Mouse (Mus musculus): ENCODE measurements at regions not wholly inside any gene's neighbourhood (a gene's known extent, or its start where the extent isn't known, plus 50 kb on each side); places are given as distances from the start of the nearest gene placed in this dataset.

DNA sequence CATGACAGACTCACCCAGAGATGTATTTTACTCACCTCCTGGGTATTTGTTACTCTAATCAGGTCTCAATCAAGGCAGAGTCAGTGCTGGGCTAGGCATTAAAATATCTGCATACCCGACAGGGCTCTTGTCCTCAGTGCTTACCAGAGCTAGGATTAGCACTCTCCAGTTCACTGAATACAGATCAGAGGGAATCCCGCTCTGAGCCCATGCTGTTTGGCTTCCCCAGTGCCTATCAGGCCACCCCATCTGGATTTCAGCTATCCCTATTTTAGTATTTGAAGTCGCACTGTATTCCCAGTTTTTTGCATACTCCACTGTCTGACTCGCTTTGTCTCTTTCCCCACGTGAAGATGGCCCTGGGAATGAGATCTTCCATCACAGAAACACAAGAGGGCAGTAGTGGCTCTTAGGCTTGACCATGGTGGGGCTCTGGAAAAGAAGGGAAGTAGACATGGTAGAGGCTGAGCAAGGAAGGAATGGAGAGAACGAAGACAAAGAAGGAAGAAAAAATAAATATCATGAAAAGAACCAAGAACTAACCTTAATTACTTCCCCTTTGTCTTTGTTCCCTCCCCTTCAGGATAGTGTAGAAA is 264.1 kb downstream of the Rnf152 start:
- Histone ChIP-seq H3K9ac (no peak overlapping the region), H3K4me2 (replicated peaks) (no peak overlapping the region), H3K4me3 (replicated peaks; ENCODE audit: low read length) (no peak overlapping the region), H3K36me3 (replicated peaks; ENCODE audit: control insufficient read depth, insufficient read depth) (no peaks in the 10 kb centered on the region), H3K9me3 (ENCODE audit: control insufficient read depth, low read length) (no peaks in the 10 kb centered on the region), H3K27me3 (ENCODE audit: control insufficient read depth, insufficient read depth, low read length) (no peaks in the 10 kb centered on the region), H3K4me1 (replicated peaks; ENCODE audit: control insufficient read depth, insufficient read depth, low read length) (no peaks in the 10 kb centered on the region), H3K27ac (no peak overlapping the region)
- DNase-seq (ENCODE audit: low spot score) (peak; percentile 58), ATAC-seq (ENCODE audit: low FRiP score) (peak; percentile 51; the same call in 1 of the 2 replicates)
- 22% methylated on average over 6 of the region's 6 CpGs for WGBS

DNA sequence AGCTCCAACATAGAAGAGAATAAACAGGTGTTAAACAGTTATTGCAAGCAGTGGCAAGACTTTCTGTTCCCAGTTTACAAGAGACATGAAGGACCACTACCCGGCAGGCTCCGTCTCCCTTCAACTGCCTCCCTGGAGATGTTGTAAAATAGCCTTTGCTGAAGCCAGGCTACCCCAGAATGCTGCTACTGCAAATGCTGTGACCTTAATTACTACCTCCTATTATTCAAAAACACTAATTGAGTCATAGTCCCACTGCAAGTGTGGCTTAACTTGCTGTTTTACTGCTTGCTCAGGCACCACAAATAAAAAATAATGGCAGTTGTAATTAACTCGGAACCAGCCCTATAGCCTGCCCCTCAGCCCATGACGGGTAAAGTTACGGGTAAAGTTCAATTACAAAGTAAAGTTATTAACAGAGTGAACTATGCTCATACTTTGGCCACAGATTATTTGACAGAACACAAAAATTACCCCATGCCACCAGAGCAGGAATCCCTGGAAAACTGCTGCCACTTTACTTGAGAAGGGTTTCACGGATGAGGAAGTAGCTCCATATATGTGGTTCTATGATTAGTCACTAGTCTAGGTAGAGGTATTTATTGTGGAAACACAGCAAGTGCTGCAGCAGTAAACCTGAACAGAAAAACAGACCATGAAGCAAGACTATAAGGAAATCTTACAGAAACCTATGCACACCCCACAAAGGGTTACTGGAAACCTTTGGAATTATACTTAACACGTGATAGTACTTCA is 267.6 kb downstream of the Rnf152 start:
- no peak for ATAC-seq (ENCODE audit: low FRiP score)
- 80% methylated on average over 7 of the region's 7 CpGs for WGBS
- no peak overlapping the region for H3K4me2 ChIP-seq (replicated peaks)

DNA sequence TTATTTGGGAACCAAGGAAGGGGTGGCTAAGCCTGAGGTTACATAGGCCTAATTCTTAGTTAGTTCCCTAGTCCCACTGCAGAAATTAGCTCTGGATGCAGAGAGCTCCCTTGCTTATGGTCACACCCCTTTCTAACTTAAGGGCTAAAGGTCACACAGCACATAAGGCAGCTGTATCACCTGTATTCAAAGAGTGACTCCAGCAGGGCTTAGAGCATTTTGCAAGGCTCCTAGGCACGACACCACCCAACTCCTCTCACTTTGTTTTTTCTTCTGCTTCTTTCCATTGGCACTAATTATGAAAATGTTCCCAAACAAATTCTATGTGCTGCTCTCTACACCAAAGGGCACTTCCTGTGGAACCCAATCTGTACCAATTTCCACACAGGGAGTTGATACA is 268.9 kb downstream of the Rnf152 start:
- Histone ChIP-seq H3K4me1 (replicated peaks; ENCODE audit: control insufficient read depth, insufficient read depth, low read length) (no peaks in the 10 kb centered on the region), H3K36me3 (replicated peaks; ENCODE audit: control insufficient read depth, insufficient read depth) (no peaks in the 10 kb centered on the region), H3K4me2 (replicated peaks) (no peak overlapping the region), H3K9me3 (ENCODE audit: control insufficient read depth, low read length) (no peaks in the 10 kb centered on the region), H3K4me3 (replicated peaks; ENCODE audit: low read length) (no peak overlapping the region), H3K9ac (no peak overlapping the region), H3K27me3 (ENCODE audit: control insufficient read depth, insufficient read depth, low read length) (no peaks in the 10 kb centered on the region), H3K27ac (no peak overlapping the region)
- DNase-seq (ENCODE audit: low spot score), result no peak
- no peak for ATAC-seq (ENCODE audit: low FRiP score)
- 74% methylated on average over 1 of the region's 1 CpGs for WGBS

More for the DNA sequence above, 267.6 kb downstream of the Rnf152 start:
- Histone ChIP-seq H3K4me1 (replicated peaks; ENCODE audit: control insufficient read depth, insufficient read depth, low read length) (no peaks in the 10 kb centered on the region), H3K4me3 (replicated peaks; ENCODE audit: low read length) (no peak overlapping the region), H3K9me3 (ENCODE audit: control insufficient read depth, low read length) (no peaks in the 10 kb centered on the region), H3K27ac (no peak overlapping the region), H3K27me3 (ENCODE audit: control insufficient read depth, insufficient read depth, low read length) (no peaks in the 10 kb centered on the region), H3K9ac (no peak overlapping the region), H3K36me3 (replicated peaks; ENCODE audit: control insufficient read depth, insufficient read depth) (no peaks in the 10 kb centered on the region)
- DNase-seq (ENCODE audit: low spot score), result no peak

DNA sequence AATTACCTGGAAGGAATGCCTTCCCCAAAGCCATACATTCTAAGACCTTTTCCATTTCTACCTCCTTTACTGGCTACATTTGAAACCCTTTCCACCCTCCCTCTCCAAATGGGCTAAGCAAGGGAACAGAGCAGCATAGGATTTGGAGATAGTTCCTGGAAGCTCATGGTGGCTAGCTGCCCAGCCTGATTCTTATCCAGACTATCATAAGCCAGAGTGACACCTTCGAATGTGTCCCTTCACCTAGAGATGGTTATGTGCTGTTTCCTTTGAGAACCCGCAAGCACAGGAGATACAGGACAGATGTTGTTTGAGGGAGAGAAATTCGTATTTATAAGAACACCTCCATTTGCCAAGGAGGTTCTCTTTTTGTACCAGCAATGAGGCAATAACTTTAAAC is 272.0 kb downstream of the Rnf152 start:
- Histone ChIP-seq H3K4me3 (replicated peaks; ENCODE audit: low read length) (no peak overlapping the region), H3K9ac (no peak overlapping the region), H3K36me3 (replicated peaks; ENCODE audit: control insufficient read depth, insufficient read depth) (no peaks in the 10 kb centered on the region), H3K27ac (no peak overlapping the region), H3K4me2 (replicated peaks) (no peak overlapping the region), H3K27me3 (ENCODE audit: control insufficient read depth, insufficient read depth, low read length) (no peaks in the 10 kb centered on the region), H3K4me1 (replicated peaks; ENCODE audit: control insufficient read depth, insufficient read depth, low read length) (no peaks in the 10 kb centered on the region), H3K9me3 (ENCODE audit: control insufficient read depth, low read length) (no peaks in the 10 kb centered on the region)
- WGBS, result 90% methylated on average over 3 of the region's 3 CpGs
- ATAC-seq (ENCODE audit: low FRiP score) (no peak), DNase-seq (ENCODE audit: low spot score) (no peak)

DNA sequence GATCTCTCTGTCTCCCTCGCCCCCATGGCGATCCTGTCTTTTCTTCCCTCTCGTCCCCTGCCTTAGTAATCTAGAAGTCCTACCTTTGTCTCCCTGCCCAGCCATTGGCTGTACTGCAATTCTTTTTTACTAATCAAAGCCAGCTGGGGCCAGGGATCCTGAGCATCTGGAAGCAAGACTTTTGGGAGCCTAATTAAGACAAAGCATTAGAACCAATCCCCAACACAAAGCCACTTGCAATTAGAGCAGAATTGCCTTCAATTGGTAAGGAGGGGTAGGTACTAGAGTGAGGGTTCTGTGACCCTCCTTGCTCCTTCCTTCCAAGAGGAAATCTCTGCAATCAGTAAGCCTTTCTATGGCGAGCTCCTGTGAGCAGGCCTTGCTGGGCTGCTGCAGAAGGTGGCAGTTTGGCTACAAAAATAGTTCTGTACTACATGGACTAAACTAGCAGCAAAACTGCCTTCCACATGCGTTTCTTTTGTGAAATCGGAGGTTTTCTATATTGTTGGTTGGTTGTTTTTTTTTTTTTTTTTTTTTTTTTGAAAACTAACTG is 272.9 kb downstream of the Rnf152 start:
- no peak overlapping the region for H3K4me3 ChIP-seq (replicated peaks; ENCODE audit: low read length)
- H3K36me3 ChIP-seq (replicated peaks; ENCODE audit: control insufficient read depth, insufficient read depth), result no peaks in the 10 kb centered on the region
- H3K4me2 ChIP-seq (replicated peaks), result no peak overlapping the region
- 68% methylated on average over 6 of the region's 6 CpGs for WGBS
- H3K9me3 ChIP-seq (ENCODE audit: control insufficient read depth, low read length), result no peaks in the 10 kb centered on the region
- H3K27ac ChIP-seq, result no peak overlapping the region
- H3K9ac ChIP-seq, result no peak overlapping the region
- H3K27me3 ChIP-seq (ENCODE audit: control insufficient read depth, insufficient read depth, low read length), result no peaks in the 10 kb centered on the region
- no peaks in the 10 kb centered on the region for H3K4me1 ChIP-seq (replicated peaks; ENCODE audit: control insufficient read depth, insufficient read depth, low read length)
- ATAC-seq (ENCODE audit: low FRiP score), result no peak
- no peak for DNase-seq (ENCODE audit: low spot score)

DNA sequence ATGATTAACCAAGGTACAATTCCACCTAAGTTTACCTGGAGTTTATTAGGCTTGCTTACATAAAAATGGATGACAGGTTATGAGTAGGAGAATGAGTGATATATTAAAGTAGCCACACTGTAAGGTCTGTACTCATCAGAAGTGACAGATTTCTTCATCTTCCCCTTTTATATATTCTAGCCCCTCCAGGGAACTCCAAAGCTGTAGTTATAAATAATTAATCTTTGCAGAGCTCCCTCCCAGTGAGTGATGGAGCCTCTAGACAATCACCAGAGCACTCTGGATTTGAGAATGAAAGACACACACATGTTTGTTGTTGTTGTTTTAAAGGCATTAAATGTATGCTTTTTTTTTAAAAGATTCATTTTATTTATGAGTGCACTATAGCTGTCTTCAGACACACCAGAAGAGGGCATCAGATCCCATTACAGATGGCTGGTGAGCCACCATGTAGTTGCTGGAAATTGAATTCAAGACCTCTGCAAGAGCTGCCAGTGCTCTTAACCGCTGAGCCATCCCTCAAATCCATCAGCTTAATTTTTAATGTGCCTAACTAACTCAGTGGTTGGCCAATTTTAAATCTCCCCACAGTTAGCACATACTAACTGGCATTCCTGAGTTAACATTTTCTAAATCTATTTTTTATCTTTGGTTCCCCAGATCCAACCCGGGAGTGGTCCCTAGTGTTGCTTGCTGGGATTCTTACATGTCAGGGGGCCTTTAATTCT is 273.5 kb downstream of the Rnf152 start:
- H3K9me3 ChIP-seq (ENCODE audit: control insufficient read depth, low read length), result no peaks in the 10 kb centered on the region
- WGBS, result 72% methylated on average over 2 of the region's 2 CpGs
- DNase-seq (ENCODE audit: low spot score), result no peak
- no peak for ATAC-seq (ENCODE audit: low FRiP score)
- no peak overlapping the region for H3K27ac ChIP-seq
- no peaks in the 10 kb centered on the region for H3K36me3 ChIP-seq (replicated peaks; ENCODE audit: control insufficient read depth, insufficient read depth)
- H3K4me1 ChIP-seq (replicated peaks; ENCODE audit: control insufficient read depth, insufficient read depth, low read length), result no peaks in the 10 kb centered on the region
- H3K4me3 ChIP-seq (replicated peaks; ENCODE audit: low read length), result no peak overlapping the region
- H3K9ac ChIP-seq, result no peak overlapping the region
- no peak overlapping the region for H3K4me2 ChIP-seq (replicated peaks)
- no peaks in the 10 kb centered on the region for H3K27me3 ChIP-seq (ENCODE audit: control insufficient read depth, insufficient read depth, low read length)

DNA sequence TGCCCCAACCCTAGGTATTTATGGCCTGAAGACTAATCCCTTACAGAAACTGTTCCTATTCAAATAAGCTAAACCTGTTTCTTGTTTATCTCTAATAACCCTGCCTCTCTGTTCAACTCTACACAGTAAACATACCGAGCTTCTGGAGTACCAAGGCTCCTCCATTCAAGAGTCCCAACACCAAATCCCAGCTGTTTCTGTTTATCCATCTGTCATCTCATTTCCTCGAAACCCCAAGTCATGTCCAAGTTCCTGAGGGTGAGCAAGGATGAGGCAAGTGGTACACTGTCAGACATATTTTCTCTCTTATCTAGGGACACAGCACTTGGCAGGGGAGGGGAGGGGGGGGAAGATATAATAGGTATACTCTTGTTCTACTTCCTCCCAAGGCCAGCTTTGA is 274.6 kb downstream of the Rnf152 start:
- ATAC-seq (ENCODE audit: low FRiP score), result no peak
- H3K27ac ChIP-seq, result no peak overlapping the region
- no peaks in the 10 kb centered on the region for H3K27me3 ChIP-seq (ENCODE audit: control insufficient read depth, insufficient read depth, low read length)
- H3K9me3 ChIP-seq (ENCODE audit: control insufficient read depth, low read length), result no peaks in the 10 kb centered on the region
- 78% methylated on average over 2 of the region's 2 CpGs for WGBS
- no peak overlapping the region for H3K9ac ChIP-seq
- no peak overlapping the region for H3K4me3 ChIP-seq (replicated peaks; ENCODE audit: low read length)
- no peak overlapping the region for H3K4me2 ChIP-seq (replicated peaks)
- no peaks in the 10 kb centered on the region for H3K4me1 ChIP-seq (replicated peaks; ENCODE audit: control insufficient read depth, insufficient read depth, low read length)
- no peak for DNase-seq (ENCODE audit: low spot score)
- H3K36me3 ChIP-seq (replicated peaks; ENCODE audit: control insufficient read depth, insufficient read depth), result no peaks in the 10 kb centered on the region

DNA sequence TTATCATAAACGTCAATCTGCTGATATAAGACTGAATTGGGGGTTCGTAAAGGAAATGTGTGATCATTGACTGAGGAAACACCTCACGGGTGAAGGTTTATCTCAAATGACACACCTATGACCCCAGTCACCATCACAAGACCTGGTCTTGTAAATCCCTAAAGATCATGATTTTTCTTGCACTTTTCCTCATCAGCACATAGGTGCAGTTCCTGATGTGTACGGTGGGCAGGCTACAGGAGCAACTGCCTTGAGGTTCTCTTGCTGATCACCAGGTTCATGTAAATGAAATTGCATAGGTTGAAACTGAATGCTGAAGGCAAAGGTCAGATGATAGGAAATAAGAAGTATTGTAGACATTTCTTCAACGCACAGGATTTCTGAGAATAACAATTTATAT is 277.1 kb downstream of the Rnf152 start:
- Histone ChIP-seq H3K4me2 (replicated peaks) (no peak overlapping the region), H3K4me1 (replicated peaks; ENCODE audit: control insufficient read depth, insufficient read depth, low read length) (no peaks in the 10 kb centered on the region), H3K27ac (no peak overlapping the region), H3K36me3 (replicated peaks; ENCODE audit: control insufficient read depth, insufficient read depth) (no peaks in the 10 kb centered on the region), H3K27me3 (ENCODE audit: control insufficient read depth, insufficient read depth, low read length) (no peaks in the 10 kb centered on the region), H3K9me3 (ENCODE audit: control insufficient read depth, low read length) (no peaks in the 10 kb centered on the region), H3K9ac (no peak overlapping the region), H3K4me3 (replicated peaks; ENCODE audit: low read length) (no peak overlapping the region)
- no peak for ATAC-seq (ENCODE audit: low FRiP score)
- WGBS, result 92% methylated on average over 5 of the region's 5 CpGs
- DNase-seq (ENCODE audit: low spot score), result no peak

DNA sequence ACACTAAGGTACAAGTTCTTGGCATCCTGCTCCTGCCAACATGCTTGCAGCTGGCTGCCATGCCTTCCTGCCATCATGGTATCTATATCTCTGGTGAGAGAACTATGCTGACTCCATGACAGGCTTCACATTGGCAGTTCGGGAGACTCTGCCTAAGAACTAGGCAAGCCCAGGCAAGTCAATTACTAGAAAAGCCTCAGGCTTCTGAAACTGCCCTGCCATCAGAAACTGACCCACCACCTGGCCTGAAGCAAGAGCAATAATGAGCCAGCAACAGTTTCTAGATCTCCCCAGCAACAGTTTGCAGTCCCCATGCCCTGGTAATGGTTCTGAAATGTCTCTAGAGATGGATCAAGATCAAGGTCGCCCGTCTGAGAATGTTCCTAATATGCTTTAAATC is 280.8 kb downstream of the Rnf152 start:
- H3K36me3 ChIP-seq (replicated peaks; ENCODE audit: control insufficient read depth, insufficient read depth), result no peaks in the 10 kb centered on the region
- DNase-seq (ENCODE audit: low spot score) (no peak), ATAC-seq (ENCODE audit: low FRiP score) (no peak)
- no peaks in the 10 kb centered on the region for H3K27me3 ChIP-seq (ENCODE audit: control insufficient read depth, insufficient read depth, low read length)
- H3K9ac ChIP-seq, result no peak overlapping the region
- H3K9me3 ChIP-seq (ENCODE audit: control insufficient read depth, low read length), result no peaks in the 10 kb centered on the region
- no peaks in the 10 kb centered on the region for H3K4me1 ChIP-seq (replicated peaks; ENCODE audit: control insufficient read depth, insufficient read depth, low read length)
- WGBS, result 93% methylated on average over 3 of the region's 3 CpGs
- H3K27ac ChIP-seq, result no peak overlapping the region
- no peak overlapping the region for H3K4me2 ChIP-seq (replicated peaks)
- H3K4me3 ChIP-seq (replicated peaks; ENCODE audit: low read length), result no peak overlapping the region

Measured in hindbrain, embryonic 14.5 days (tissue).